Mouse (Mus musculus): ENCODE measurements around the gene Sag.

The Sag gene

GRCm38 (mm10) chr1:87854411-87854810 lies 50.9 kb downstream of the Sag start:
- peak; percentile 11 for DNase-seq (ENCODE audit: low spot score)

GRCm38 (mm10) chr1:87854851-87855251 lies 51.4 kb downstream of the Sag start:
- peak; percentile 14 for DNase-seq (ENCODE audit: low spot score)

- DNase-seq (ENCODE audit: low spot score) = no peak
Observed at GRCm38 (mm10) chr1:87855522-87855921, 52.0 kb downstream of the Sag start.

- DNase-seq (ENCODE audit: low spot score) = no peak
Observed at GRCm38 (mm10) chr1:87856823-87857222, 53.3 kb downstream of the Sag start.

- DNase-seq (ENCODE audit: low spot score) = no peak
Observed at GRCm38 (mm10) chr1:87858031-87858430, 54.6 kb downstream of the Sag start.

GRCm38 (mm10) chr1:87858529-87858928 lies 55.0 kb downstream of the Sag start:
- no peak for DNase-seq (ENCODE audit: low spot score)

- DNase-seq (ENCODE audit: low spot score) = no peak
Observed at GRCm38 (mm10) chr1:87863602-87864001, 60.1 kb downstream of the Sag start.

GRCm38 (mm10) chr1:87864889-87865288 lies 61.4 kb downstream of the Sag start:
- no peak for DNase-seq (ENCODE audit: low spot score)

GRCm38 (mm10) chr1:87866672-87867071 lies 63.2 kb downstream of the Sag start:
- DNase-seq (ENCODE audit: low spot score) = no peak

- DNase-seq (ENCODE audit: low spot score) = no peak
Observed at GRCm38 (mm10) chr1:87871546-87871945, 68.1 kb downstream of the Sag start.

GRCm38 (mm10) chr1:87873081-87873480 lies 69.6 kb downstream of the Sag start:
- no peak for DNase-seq (ENCODE audit: low spot score)

- no peak for DNase-seq (ENCODE audit: low spot score)
Observed at GRCm38 (mm10) chr1:87876065-87876464, 72.6 kb downstream of the Sag start.

- no peak for DNase-seq (ENCODE audit: low spot score)
Observed at GRCm38 (mm10) chr1:87877552-87878283, 74.2 kb downstream of the Sag start.

- no peak for DNase-seq (ENCODE audit: low spot score)
Observed at GRCm38 (mm10) chr1:87879034-87879433, 75.6 kb downstream of the Sag start.

GRCm38 (mm10) chr1:87879494-87880325 lies 76.2 kb downstream of the Sag start:
- no peak for DNase-seq (ENCODE audit: low spot score)

GRCm38 (mm10) chr1:87880326-87880627 lies 76.8 kb downstream of the Sag start:
- DNase-seq (ENCODE audit: low spot score) = no peak

GRCm38 (mm10) chr1:87880856-87881255 lies 77.4 kb downstream of the Sag start:
- no peak for DNase-seq (ENCODE audit: low spot score)

- no peak for DNase-seq (ENCODE audit: low spot score)
Observed at GRCm38 (mm10) chr1:87881726-87882125, 78.2 kb downstream of the Sag start.

GRCm38 (mm10) chr1:87882554-87882953 lies 79.1 kb downstream of the Sag start:
- DNase-seq (ENCODE audit: low spot score) = no peak

GRCm38 (mm10) chr1:87890960-87891359 lies 87.5 kb downstream of the Sag start:
- no peak for DNase-seq (ENCODE audit: low spot score)

GRCm38 (mm10) chr1:87891634-87892033 lies 88.2 kb downstream of the Sag start:
- DNase-seq (ENCODE audit: low spot score) = no peak

GRCm38 (mm10) chr1:87892499-87892898 lies 89.0 kb downstream of the Sag start:
- no peak for DNase-seq (ENCODE audit: low spot score)

GRCm38 (mm10) chr1:87893414-87893813 lies 89.9 kb downstream of the Sag start:
- DNase-seq (ENCODE audit: low spot score) = no peak

All from embryo, embryonic 10.5 days (tissue).